Mouse (Mus musculus) midbrain, embryonic 10.5 days (tissue): ENCODE results near the gene Sst. TPM values are rescaled to one million over a fixed set of nuclear protein-coding genes. Genes with fewer than 3 reads are reported as not detected.

ENCODE experiments used
- DNase-seq: peaks from one replicate; pipeline ENCODE4 v3.0.0-alpha.2; 2017; ENCODE audit warnings: low spot score
- H3K27ac ChIP-seq: fragments of 300-500 bp; sonication (generic); replicated peaks from 2 replicates; pipeline ENCODE4 v1.5.1; 2016; ENCODE audit warnings: mild to moderate bottlenecking
- H3K27me3 ChIP-seq: fragments of 300-500 bp; sonication (generic); 2 replicates; pipeline ENCODE4 v1.6.1; 2016; ENCODE audit warnings: low read depth, mild to moderate bottlenecking; ENCODE audit not compliant: poor library complexity, severe bottlenecking
- H3K36me3 ChIP-seq: fragments of 300-500 bp; sonication (generic); 2 replicates; pipeline ENCODE4 v1.6.1; 2016; ENCODE audit warnings: mild to moderate bottlenecking, moderate library complexity
- H3K4me1 ChIP-seq: fragments of 300-500 bp; sonication (generic); 2 replicates; pipeline ENCODE4 v1.6.1; 2016
- H3K4me3 ChIP-seq: fragments of 300-500 bp; sonication (generic); 2 replicates; pipeline ENCODE4 v1.5.1; 2016; ENCODE audit warnings: mild to moderate bottlenecking, moderate library complexity
- H3K9me3 ChIP-seq: fragments of 300-500 bp; sonication (generic); replicated peaks from 2 replicates; pipeline ENCODE4 v1.6.1; 2016; ENCODE audit warnings: mild to moderate bottlenecking
- WGBS: fragments of 180-500 bp; shearing (Covaris S2); methylation state at CpG from one replicate; pipeline ENCODE4 v1.1.7; 2016; 5-methylcytosine and 5-hydroxymethylcytosine counted together
- polyA plus RNA-seq: library from polyadenylated mRNA; unstranded; fragments of >200 nt; fragmentation: Nextera tagmentation; extraction: Ambion mirVana; gene quantifications from 2 replicates; pipeline ENCODE4 v1.2.1, GENCODE M21; 2016

Sst gene
- polyA plus RNA-seq, 1 experiment from 2014 or later = 39.9 TPM

DNA sequence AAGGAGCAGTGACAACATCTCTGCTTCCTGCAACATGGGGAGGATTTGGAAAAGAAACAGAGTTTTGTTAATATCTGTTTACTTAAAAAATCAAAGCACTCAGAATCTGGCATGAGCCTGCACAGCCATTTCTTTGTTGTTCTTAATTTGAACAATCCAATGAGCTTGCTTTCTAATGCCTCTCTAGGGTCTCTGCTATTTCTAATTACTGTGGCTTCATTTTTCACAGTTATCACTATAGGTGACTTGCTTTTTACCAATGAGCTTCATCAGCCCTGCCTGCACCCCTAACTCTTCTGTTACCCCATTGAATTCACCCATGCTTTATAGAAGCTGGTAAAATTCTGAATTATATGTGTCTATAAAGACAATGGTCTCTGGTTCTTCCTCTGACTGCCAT lies 41.0 kb downstream of the Sst start:
- Histone ChIP-seq H3K36me3 (no peaks in the 10 kb centered on the region), H3K9me3 (no peaks in the 10 kb centered on the region), H3K4me3 (no peak overlapping the region), H3K4me1 (no peaks in the 10 kb centered on the region), H3K27ac (no peak overlapping the region), H3K27me3 (no peaks in the 10 kb centered on the region)
- DNase-seq = no peak

DNA sequence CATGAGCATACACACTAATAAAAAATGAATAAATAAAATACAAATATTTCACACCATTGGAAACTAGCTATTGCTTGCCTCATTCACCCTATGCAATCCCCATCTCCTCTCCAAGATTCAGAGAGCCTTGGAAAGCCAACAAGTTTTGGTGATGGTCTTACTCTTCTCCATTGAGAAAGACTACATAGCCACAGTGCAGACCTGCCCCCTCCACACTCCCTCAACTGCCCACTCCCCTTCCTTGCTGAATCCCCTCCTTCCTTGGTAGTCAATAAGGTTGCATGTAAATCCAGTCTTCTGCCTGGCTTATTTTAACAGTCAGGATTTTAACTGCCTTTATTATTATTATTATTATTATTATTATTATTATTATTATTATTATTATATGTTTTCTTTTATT lies 41.6 kb downstream of the Sst start:
- Histone ChIP-seq H3K27me3 (no peaks in the 10 kb centered on the region), H3K9me3 (no peaks in the 10 kb centered on the region), H3K36me3 (no peaks in the 10 kb centered on the region), H3K27ac (no peak overlapping the region), H3K4me3 (no peak overlapping the region), H3K4me1 (no peaks in the 10 kb centered on the region)
- no peak for DNase-seq

- no peak overlapping the region for H3K27ac ChIP-seq
- DNase-seq = no peak
- peaks cover 10% of the 10 kb centered on the region; the same call in 1 of the 2 replicates for H3K27me3 ChIP-seq
- no peak overlapping the region for H3K4me3 ChIP-seq
- no peaks in the 10 kb centered on the region for H3K36me3 ChIP-seq
- WGBS = 90% methylated on average over 7 of the region's 7 CpGs
- 0 out of 2 replicates have a peak, but pooled peaks cover 2% of the 10 kb centered on the region for H3K4me1 ChIP-seq
- no peaks in the 10 kb centered on the region for H3K9me3 ChIP-seq
Observed at GRCm38 (mm10) chr16:23844622-23845021, 46.1 kb downstream of the Sst start.

- no peak for DNase-seq
- 65% methylated on average over 3 of the region's 3 CpGs for WGBS
- peaks cover 18% of the 10 kb centered on the region; the same call in 1 of the 2 replicates for H3K27me3 ChIP-seq
- H3K4me1 ChIP-seq = 0 out of 2 replicates have a peak, but pooled peaks cover 2% of the 10 kb centered on the region
- H3K9me3 ChIP-seq = no peaks in the 10 kb centered on the region
- no peak overlapping the region for H3K4me3 ChIP-seq
- H3K27ac ChIP-seq = no peak overlapping the region
- H3K36me3 ChIP-seq = no peaks in the 10 kb centered on the region
Observed at GRCm38 (mm10) chr16:23842609-23843008, 48.1 kb downstream of the Sst start.

Other genes starting within 250 kb of the Sst start
- gene Rtp2, start 41.4 kb upstream of the Sst start, polyA plus RNA-seq = not detected in 2 replicates
- not detected in 2 replicates for gene Gm37419, start 97.5 kb upstream of the Sst start, polyA plus RNA-seq
- 0.02 and 0.07 TPM in 2 replicates for gene Bcl6, start 97.9 kb upstream of the Sst start, polyA plus RNA-seq